Mouse (Mus musculus) heart, postnatal 0 days (tissue): ENCODE data around the gene Ulk2.

Experiments used
- CTCF ChIP-seq: IDR thresholded peaks from 2 replicates; pipeline ENCODE4 v1.5.1; 2016; ENCODE audit warnings: antibody characterized with exemption, control low read depth, low read depth
- EP300 ChIP-seq: IDR thresholded peaks from 2 replicates; pipeline ENCODE4 v1.6.1; 2016; ENCODE audit warnings: antibody characterized with exemption, low read depth

- no peak for TF ChIP-seq CTCF
- TF ChIP-seq EP300: no peak
Observed at GRCm38 (mm10) chr11:61852916-61853315, 2.0 kb downstream of the Ulk2 start.
